Comparison of ENCODE assay signal across 16 mouse cellular contexts in genomic region chr2:170695937-170696510, GRCm38 (mm10). TPM values are rescaled to one million over a fixed set of nuclear protein-coding genes. Genes with fewer than 3 reads are reported as not detected.
DNase-seq lines count a peak whose midpoint lies in the region; ATAC-seq and TF ChIP-seq lines count a peak whose summit lies in the region.
"Had no signal": no experiment of that assay in that cellular context is flagged by ENCODE, and none has a peak within 500 bp of the region (broad histone marks: within the 10 kb centered on the region; RNA-seq: fewer than 3 reads in every experiment).

No protein-coding gene starts in this region.

- no peak for TF ChIP-seq CTCF in E14TG2a.4 (conservative IDR thresholded peaks at IDR 0.05; ENCODE audit: low read length)

- no peak overlapping the region for H3K9ac ChIP-seq in forebrain, embryonic 15.5 days (replicated peaks)
- H3K9ac ChIP-seq in kidney, embryonic 16.5 days (replicated peaks; ENCODE audit: low read length): no peak overlapping the region
- H3K9ac ChIP-seq in forebrain, embryonic 14.5 days (ENCODE audit: low read length): no peak overlapping the region
- H3K9ac ChIP-seq: embryonic facial prominence, embryonic 13.5 days; hindbrain, embryonic 15.5 days had no signal

- 76% methylated on average over 14 of the region's 14 CpGs for WGBS in forebrain, embryonic 10.5 days
- 74% methylated on average over 14 of the region's 14 CpGs for WGBS in forebrain, embryonic 15.5 days
- WGBS in kidney, embryonic 16.5 days: 71% methylated on average over 14 of the region's 14 CpGs
- WGBS in forebrain, embryonic 14.5 days: 73% methylated on average over 14 of the region's 14 CpGs

- H3K9me3 ChIP-seq in forebrain, embryonic 10.5 days: no peaks in the 10 kb centered on the region
- no peaks in the 10 kb centered on the region for H3K9me3 ChIP-seq in forebrain, embryonic 15.5 days
- no peaks in the 10 kb centered on the region for H3K9me3 ChIP-seq in kidney, embryonic 16.5 days (ENCODE audit: low read length)
- H3K9me3 ChIP-seq in E14TG2a.4 (ENCODE audit: low read length): peaks cover 29% of the 10 kb centered on the region
- no peaks in the 10 kb centered on the region for H3K9me3 ChIP-seq in forebrain, embryonic 14.5 days (replicated peaks; ENCODE audit: control insufficient read depth, low read length)
- H3K9me3 ChIP-seq: embryonic facial prominence, embryonic 13.5 days; hindbrain, embryonic 15.5 days had no signal

- no peak overlapping the region for H3K4me2 ChIP-seq in forebrain, embryonic 15.5 days (replicated peaks)
- H3K4me2 ChIP-seq in kidney, embryonic 16.5 days (replicated peaks; ENCODE audit: low read depth, low read length): no peak overlapping the region
- no peak overlapping the region for H3K4me2 ChIP-seq in forebrain, embryonic 14.5 days (ENCODE audit: low read length)
- H3K4me2 ChIP-seq: embryonic facial prominence, embryonic 13.5 days; hindbrain, embryonic 15.5 days had no signal

- peaks cover 12% of the 10 kb centered on the region for H3K4me1 ChIP-seq in forebrain, embryonic 10.5 days
- no peaks in the 10 kb centered on the region for H3K4me1 ChIP-seq in forebrain, embryonic 15.5 days
- no peaks in the 10 kb centered on the region for H3K4me1 ChIP-seq in kidney, embryonic 16.5 days (ENCODE audit: insufficient read depth, low read length)
- H3K4me1 ChIP-seq in E14TG2a.4 (replicated peaks; ENCODE audit: low read depth, low read length): peaks cover 39% of the 10 kb centered on the region
- H3K4me1 ChIP-seq in forebrain, embryonic 14.5 days (ENCODE audit: control insufficient read depth, insufficient read depth, low read length): no peaks in the 10 kb centered on the region
- H3K4me1 ChIP-seq: embryonic facial prominence, embryonic 13.5 days; hindbrain, embryonic 15.5 days had no signal

- no peak for DNase-seq in forebrain, embryonic 10.5 days (ENCODE audit: extremely low spot score, low spot score)
- no peak for DNase-seq in kidney, adult 8-10 months
- no peak for DNase-seq in forebrain, embryonic 14.5 days (ENCODE audit: low spot score)
- DNase-seq in adrenal gland, adult 18-20 months (ENCODE audit: low spot score in 2 of 2): no peak
- no peak for DNase-seq in urinary bladder, adult 18-20 months (ENCODE audit: low spot score in 2 of 2)
- DNase-seq: adrenal gland, adult 8-10 months; cerebellum, adult 11 months; spleen, adult 18-20 months; thymus, postnatal 14 days had no signal

- no peak for ATAC-seq in forebrain, embryonic 15.5 days (replicated peaks)
- ATAC-seq in kidney, embryonic 16.5 days (ENCODE audit: low FRiP score, low TSS enrichment): peak; percentile 31; the same call in 1 of the 2 replicates
- 0 out of 2 replicates have a peak, but pooled peaks have one; percentile 34 for ATAC-seq in forebrain, embryonic 14.5 days

- no peak overlapping the region for H3K4me3 ChIP-seq in forebrain, embryonic 10.5 days
- no peak overlapping the region for H3K4me3 ChIP-seq in forebrain, embryonic 15.5 days
- H3K4me3 ChIP-seq in kidney, embryonic 16.5 days (ENCODE audit: low read length): no peak overlapping the region
- peak overlapping the region; percentile 55 for H3K4me3 ChIP-seq in E14TG2a.4 (replicated peaks; ENCODE audit: low read length)
- H3K4me3 ChIP-seq in forebrain, embryonic 14.5 days (ENCODE audit: low read depth, low read length): no peak overlapping the region
- H3K4me3 ChIP-seq: embryonic facial prominence, embryonic 13.5 days; hindbrain, embryonic 15.5 days; layer of hippocampus, adult 2 months had no signal

- H3K27ac ChIP-seq in forebrain, embryonic 10.5 days: peak overlapping the region; percentile 61
- H3K27ac ChIP-seq in forebrain, embryonic 15.5 days (replicated peaks): no peak overlapping the region
- H3K27ac ChIP-seq in kidney, embryonic 16.5 days (ENCODE audit: low read length): no peak overlapping the region
- H3K27ac ChIP-seq in forebrain, embryonic 14.5 days (ENCODE audit: low read depth, low read length): no peak overlapping the region
- H3K27ac ChIP-seq: embryonic facial prominence, embryonic 13.5 days; hindbrain, embryonic 15.5 days; layer of hippocampus, adult 2 months had no signal

- no peaks in the 10 kb centered on the region for H3K36me3 ChIP-seq in forebrain, embryonic 10.5 days (replicated peaks)
- H3K36me3 ChIP-seq in forebrain, embryonic 15.5 days: no peaks in the 10 kb centered on the region
- no peaks in the 10 kb centered on the region for H3K36me3 ChIP-seq in kidney, embryonic 16.5 days (ENCODE audit: insufficient read depth, low read length)
- H3K36me3 ChIP-seq in E14TG2a.4 (ENCODE audit: insufficient read depth, low read length): no peaks in the 10 kb centered on the region
- no peaks in the 10 kb centered on the region for H3K36me3 ChIP-seq in forebrain, embryonic 14.5 days (ENCODE audit: control insufficient read depth, insufficient read depth, low read length)
- H3K36me3 ChIP-seq: embryonic facial prominence, embryonic 13.5 days; hindbrain, embryonic 15.5 days had no signal

- H3K27me3 ChIP-seq in forebrain, embryonic 10.5 days (ENCODE audit: poor library complexity, severe bottlenecking): no peaks in the 10 kb centered on the region
- no peaks in the 10 kb centered on the region for H3K27me3 ChIP-seq in forebrain, embryonic 15.5 days
- H3K27me3 ChIP-seq in kidney, embryonic 16.5 days (ENCODE audit: insufficient read depth, low read length): no peaks in the 10 kb centered on the region
- peaks cover 5% of the 10 kb centered on the region; the same call in 1 of the 2 replicates for H3K27me3 ChIP-seq in E14TG2a.4 (ENCODE audit: insufficient read depth, low read length)
- H3K27me3 ChIP-seq in forebrain, embryonic 14.5 days (replicated peaks; ENCODE audit: control insufficient read depth, insufficient read depth, low read length): no peaks in the 10 kb centered on the region
- H3K27me3 ChIP-seq: embryonic facial prominence, embryonic 13.5 days; hindbrain, embryonic 15.5 days had no signal

RNA-seq across cellular contexts. Expression of gene Dok5, which starts 35.6 kb away (rescaled TPM):
- 4.6 and 6.1 TPM in 2 replicates for polyA plus RNA-seq in forebrain, embryonic 10.5 days (2016; fragmentation: Nextera tagmentation; extraction: Ambion mirVana)
- 73.9 and 76.7 TPM in 2 replicates for polyA plus RNA-seq in forebrain, embryonic 15.5 days (2015; fragmentation: Nextera tagmentation; extraction: Ambion mirVana)
- 1.6 and 1.7 TPM in 2 replicates for polyA plus RNA-seq in kidney, embryonic 16.5 days (2015; fragmentation: Nextera tagmentation; extraction: Ambion mirVana)
- polyA plus RNA-seq in forebrain, embryonic 14.5 days (2014; fragmentation: Nextera tagmentation; extraction: Ambion mirVana): 41.8 and 58.1 TPM in 2 replicates
- total RNA-seq in adrenal gland, adult 18-20 months (2021): under 1 TPM; 0.23 to 0.48 TPM
- total RNA-seq: MEL had no signal
